Mouse (Mus musculus): ENCODE results near the gene Naga.
"Not testable (repeated sequence)": the region's sequence is repeated elsewhere in the genome, so short reads cannot be mapped to it uniquely, and the experiment has no call there.

The Naga gene

DNA sequence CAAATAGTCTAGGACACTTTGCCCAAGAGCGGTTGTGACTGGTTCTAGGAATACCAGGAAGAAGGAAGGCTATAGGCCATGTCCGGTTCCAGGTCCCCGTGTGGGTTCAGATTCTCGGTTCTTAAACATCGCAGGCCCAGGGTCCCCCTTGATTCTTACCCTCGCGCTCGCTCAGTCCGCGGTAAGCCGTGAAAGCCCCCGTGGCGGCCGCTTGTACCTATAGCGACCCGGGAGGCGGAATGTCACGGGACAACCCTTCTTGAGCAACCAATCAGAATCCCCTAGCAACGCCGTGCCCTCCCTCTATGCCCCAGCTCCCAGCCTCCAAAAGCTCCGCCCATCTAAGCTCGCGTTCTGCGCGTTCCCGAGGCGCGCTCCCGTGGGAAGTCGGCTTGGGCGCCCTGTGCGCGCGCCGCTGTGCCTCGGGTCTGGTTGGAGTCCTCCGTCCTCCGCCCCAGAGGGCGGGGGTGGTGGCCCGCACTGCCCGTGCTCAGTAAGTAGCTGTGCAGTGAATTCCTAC is at the start of gene Naga, which contains the start of the genes Pheta2 and Smdt1:
TSS of gene Naga (minus strand) at position 333 of the 520 bp plus-strand sequence.
TSS of gene Pheta2 (plus strand) at position 350 of the 520 bp plus-strand sequence.
TSS of gene Smdt1 (plus strand) at position 367 of the 520 bp plus-strand sequence.
- DNase-seq (ENCODE audit: low spot score in 2 of 2), result peak; percentile 96

DNA sequence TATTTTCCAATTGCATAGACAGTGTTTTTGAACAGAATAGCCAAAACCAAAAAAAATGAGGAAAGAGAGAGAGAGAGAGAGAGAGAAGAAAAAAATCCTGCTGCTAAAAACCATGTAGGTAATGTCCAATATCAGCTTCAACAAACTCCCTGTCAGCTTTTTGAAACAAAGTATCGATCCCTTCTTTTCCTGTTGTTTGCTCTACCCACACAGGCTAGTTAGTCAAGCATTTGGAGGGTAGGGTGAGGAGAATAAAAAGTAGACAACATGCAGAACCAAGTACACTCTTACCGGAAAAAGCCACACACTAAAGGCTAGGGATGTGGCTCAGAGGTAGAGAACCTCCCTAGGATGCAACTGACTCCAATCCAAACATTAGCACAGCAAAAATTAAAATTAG is 47.0 kb upstream of the Naga start:
- DNase-seq (ENCODE audit: low spot score in 2 of 2), result no peak

DNA sequence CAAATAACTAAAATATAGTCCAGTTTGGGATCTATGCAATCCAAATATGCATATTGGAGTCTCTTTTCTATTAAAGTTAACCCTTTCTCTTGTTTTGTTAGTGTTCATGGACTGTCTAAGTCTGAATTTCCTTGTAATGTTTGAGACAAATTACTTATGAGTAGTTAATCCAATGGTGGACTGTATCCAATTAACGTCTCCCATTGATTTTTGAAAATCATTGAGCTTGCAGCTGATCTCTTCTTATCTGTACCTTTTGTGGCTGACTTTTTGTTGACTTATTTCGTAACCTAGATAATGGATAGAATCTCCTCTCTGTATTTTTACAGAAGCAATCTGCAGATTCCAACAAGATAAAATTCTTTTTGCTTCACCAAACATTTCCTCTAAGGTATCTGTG is 43.7 kb upstream of the Naga start:
- no peak for DNase-seq (ENCODE audit: low spot score in 2 of 2)

DNA sequence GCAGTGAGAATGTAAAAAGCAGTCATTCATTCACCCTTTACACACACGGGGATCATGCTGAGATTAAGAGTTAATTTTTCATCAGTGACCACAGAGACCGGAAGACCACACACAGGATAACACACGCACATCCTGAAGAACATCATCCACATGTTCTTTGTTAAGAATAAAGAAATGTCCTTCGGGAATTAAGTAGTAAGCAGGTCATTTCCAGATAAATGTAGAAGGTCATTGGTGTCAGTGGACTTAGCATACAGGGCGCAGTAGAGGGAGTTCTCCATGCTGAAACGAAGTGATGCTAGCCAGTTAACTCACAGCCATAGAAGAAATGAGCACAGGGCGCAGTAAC is 42.0 kb upstream of the Naga start:
- no peak for DNase-seq (ENCODE audit: low spot score in 2 of 2)

DNA sequence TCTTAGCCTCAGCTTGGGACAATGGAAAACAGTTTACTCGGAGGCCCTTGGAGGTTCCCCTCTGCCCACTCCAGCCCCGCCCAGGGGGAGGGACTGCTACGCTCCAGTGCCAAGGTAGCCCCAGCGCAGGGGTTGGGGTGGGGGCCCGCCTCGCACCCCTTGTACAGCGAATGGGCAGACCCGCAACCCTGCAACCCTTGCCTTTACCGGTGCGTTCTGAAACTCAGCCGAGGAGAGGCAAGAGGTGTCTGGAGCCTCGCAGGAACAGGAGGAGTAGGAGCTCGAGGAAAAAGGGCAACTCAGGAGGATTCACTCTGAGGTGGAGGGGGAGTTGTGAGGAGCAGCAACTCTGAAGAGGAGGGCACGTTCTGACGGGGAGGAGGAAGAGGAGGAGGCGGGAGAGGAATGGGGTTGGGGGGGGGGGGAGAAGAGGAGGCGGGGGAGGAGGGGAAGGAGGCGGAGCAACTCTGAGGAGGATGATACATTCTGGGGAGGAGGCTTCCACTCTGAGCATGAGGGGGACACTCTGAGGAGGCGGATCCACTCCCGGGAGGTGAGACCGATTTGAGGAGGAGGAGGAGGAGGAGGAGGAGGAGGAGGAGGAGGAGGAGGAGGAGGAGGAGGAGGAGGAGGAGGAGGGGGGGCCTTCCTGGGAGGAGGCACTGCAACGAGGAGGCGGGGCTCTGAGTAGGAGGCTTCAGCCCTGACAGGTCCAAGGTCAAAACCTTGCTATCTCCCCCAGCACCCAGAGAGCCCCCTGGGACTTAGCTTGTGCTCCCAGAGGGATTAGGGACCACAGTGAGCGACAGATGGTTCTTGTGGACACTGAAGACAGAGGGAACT is 41.4 kb upstream of the Naga start, which contains the start of gene Cyp2d22:
TSS of gene Cyp2d22 (minus strand) at position 390 of the 843 bp plus-strand sequence.
- peak; percentile 40 to 47 for DNase-seq (ENCODE audit: low spot score in 2 of 2)

DNA sequence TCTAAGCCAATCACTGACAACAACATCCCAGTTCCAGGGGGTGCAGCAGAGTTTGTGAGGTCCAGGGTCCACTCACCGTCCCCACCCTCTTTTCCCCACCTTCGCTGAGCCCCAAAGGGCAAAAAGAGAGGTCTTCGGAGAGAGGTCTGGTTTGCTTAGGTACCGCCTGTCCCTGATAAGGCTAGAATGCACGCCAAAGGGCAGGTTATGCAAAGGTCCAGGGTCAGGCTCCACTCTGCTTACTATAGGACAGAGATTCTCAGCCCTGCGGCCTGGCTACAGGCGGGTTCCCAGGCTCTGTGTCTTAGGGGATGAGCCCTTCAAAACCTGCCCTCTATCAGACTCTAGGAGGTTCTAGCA is 40.8 kb upstream of the Naga start:
- no peak for DNase-seq (ENCODE audit: low spot score in 2 of 2)

DNA sequence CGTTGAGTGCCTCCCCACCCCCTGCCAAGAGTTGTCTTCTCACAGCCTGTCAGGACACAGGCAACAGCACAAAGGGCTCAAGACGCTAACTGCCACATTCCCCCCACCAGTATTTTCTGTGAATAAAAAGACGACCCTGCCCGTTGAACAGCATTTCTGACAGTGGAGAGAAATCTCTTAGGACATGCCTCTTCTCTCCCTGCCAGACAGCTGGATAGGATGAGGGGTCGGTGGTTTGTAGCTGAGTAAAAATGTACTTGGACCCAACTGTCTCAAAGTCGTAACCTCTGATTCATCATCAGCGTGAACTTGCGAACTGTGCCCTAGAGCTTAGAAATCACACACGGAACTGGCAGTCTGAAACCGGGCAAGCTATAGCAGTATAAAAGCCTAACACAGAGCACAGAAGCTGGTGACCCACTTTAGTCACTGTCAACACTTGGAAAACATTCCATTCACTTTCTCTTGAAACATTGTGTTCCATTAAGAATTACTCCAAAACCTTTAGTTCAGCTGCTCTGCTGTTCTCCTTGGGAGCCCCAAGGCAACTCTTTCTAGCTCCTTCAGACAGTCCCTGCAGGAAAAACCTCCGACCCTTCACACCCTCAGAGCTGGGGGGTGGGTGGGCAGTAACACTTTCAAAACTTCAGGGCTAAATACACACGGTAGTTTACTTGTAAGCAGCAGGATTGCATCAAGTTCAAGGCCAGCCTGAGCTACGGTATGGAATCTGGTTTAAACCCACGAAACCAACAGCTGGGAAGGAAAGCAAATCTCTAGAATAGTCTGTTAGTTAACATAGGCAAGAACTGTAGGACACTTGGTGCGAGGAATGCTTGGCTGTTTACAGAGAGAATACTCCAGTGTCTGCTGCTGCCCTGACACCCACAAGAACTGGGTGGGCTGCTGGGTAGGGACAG is 39.8 kb upstream of the Naga start:
- DNase-seq (ENCODE audit: low spot score in 2 of 2), result no peak

DNA sequence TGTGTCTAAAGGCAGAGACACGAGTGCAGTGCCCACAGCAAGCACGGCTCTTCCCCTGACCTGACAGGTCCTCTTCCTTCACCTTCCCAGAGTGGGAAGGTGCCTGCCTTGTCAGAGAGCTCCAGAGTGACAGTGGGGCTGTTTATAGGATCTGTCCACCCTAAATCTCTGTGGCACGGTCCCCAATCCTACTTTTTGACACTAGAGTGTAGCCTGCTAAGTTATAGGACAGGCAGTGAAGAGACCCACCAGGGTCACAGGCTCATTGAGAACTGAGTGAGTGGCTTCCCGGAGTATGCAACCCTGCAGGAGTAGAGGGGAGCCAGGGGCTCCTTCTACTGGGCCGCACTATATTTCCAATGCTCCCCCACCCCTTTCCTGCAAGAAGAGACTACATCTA is 39.0 kb upstream of the Naga start:
- no peak for DNase-seq (ENCODE audit: low spot score in 2 of 2)

DNA sequence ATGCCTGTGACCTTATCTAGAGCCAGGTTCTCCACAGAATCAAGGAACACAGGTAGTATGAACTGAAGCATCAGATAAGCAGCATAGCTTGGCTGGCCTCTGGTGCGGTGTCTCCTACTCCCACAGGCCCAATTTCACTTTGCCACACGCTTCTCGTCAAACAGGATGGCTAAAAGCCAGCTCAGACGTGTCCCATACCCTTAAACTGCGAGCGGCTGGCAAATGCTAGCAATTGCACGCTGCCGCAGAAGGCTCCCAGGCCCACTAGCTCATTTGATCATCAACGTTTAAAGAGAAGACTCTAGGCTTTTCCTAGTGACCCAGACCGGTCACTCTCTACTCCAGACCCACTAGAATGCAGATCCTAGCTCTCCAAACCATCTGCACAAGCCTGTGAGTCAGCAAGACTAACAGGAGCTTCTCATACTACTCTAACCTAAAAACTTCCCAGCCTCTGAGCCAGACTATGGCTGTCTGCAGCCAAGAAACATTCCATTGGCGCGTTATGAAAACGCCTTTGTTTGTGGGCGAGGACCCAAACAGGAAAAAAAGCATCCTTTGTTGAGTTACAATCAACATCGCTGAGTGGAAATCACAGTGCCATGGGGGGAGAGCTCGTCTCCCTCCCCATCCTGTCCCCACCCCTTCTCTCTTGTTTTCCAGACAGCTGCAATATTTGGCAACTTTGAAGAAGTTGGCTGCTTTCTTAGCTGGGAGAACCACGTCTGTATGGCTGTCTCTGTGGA is 37.8 kb upstream of the Naga start:
- DNase-seq (ENCODE audit: low spot score in 2 of 2), result peak; percentile 72 to 79

DNA sequence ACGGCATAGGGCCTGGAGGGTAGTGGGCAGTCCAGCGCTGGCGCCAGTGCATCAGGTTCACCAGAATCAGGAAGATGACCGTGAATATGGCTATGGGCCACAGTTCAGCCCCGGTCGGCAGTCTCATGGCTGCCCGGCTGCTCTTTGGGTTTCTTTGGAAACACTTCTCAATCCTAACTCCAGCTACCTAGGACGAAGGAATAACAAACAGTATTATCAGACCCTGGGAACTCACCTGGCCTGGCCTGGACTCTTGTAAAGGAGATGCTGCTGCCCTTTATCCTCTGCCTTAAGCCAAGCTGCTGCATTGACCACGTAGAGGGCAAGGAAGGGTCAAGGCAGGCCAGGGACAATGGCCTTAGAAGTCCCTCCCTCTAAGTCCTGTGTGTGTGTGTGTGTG is 37.1 kb upstream of the Naga start:
- no peak for DNase-seq (ENCODE audit: low spot score in 2 of 2)

DNA sequence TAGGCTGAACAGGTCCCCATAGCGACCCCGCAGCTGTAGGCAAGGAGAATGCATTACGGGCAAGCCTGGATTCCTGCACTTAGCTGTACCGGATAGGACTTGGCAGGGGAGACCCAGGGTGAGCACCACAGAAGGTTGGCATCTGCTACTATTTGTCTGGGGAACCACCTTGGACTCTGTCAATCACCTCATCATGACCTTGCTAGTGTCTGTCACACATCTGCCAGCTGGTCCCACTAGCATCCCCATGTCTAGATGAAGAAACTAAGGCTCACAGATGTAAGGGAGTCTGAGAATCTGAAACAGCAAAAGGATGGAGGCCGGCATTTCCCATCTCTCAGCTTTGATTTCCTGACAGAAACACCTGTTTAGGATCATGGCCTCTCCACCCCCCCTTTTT is 35.7 kb upstream of the Naga start:
- DNase-seq (ENCODE audit: low spot score in 2 of 2), result no peak

DNA sequence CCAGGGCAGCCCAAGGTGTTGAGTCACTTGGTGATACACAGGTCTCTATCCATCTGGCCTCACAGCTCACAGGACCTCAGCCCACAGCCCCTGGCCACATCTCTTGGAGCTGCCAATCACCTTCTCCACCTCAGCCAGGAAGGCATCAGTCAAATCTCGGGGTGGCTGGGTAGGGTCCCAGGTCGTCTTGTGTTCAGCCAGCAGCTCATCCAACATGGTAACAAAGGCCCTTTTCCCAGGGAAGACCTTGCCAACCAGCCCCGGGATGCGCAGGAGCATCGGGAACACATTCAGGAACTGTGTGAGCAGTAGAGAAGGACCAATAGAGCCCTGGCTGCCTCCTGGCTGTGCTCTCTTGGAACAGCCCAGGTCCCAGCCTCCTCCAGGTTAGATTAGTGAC is 34.3 kb upstream of the Naga start:
- no peak for DNase-seq (ENCODE audit: low spot score in 2 of 2)

DNA sequence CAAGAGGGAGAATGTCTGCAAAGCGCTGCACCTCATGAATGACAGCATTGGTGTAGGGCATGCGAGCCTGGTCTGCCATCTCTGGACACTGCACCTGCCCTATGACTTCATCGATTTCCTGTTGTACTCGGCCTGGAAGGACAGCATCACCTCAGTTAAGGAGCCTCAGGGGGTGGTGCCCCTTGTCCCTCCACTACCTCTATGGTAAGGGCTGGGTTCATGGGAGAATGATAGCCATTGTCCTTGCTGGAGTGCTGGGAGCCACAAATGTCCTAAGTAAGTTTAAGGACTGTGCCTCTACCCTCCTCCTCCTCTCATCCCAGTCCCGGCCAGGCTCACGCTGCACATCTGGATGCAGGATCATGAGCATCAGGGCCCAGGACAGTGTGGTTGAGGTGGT is 33.7 kb upstream of the Naga start:
- no peak for DNase-seq (ENCODE audit: low spot score in 2 of 2)

DNA sequence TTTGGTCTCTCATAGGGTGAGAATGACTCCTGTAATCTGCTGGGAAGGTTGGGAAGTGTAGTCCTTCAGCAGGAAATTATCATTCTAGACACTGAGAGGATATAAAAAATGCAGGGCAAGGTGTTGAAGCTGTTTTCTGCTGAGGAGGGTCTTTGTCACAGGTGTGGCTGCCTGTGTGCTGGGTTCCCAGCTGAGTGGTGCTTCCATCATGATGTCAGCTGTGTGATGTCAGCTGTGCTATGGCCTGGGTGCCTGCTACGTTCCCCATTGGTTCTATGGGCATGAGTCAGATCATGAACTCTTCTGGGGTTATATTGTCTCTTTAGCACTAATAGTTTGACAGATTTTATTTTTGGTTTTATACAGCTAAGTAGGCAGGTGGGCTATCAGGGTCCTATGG is 30.1 kb upstream of the Naga start:
- DNase-seq (ENCODE audit: low spot score in 2 of 2), result no peak

DNA sequence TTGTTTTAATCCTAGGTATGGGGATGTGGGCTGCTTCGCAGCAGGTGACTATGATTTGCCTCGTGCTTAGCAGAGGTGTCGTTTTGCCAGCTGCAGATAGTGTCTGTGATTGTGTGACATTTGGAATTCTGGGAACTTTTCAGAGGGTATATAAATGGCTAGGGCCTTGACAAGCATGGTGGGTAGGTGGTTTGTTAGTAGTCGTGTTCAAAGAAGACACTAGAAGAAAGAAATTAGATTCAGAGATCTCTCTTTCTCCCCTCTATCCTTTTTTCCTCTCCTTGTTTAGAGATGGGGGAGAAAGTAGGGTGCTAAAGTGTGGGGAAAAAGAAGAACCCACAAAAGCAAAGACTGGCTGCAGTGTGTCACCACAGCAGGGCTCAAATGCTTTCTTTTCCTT is 29.4 kb upstream of the Naga start:
- DNase-seq (ENCODE audit: low spot score in 2 of 2), result no peak

DNA sequence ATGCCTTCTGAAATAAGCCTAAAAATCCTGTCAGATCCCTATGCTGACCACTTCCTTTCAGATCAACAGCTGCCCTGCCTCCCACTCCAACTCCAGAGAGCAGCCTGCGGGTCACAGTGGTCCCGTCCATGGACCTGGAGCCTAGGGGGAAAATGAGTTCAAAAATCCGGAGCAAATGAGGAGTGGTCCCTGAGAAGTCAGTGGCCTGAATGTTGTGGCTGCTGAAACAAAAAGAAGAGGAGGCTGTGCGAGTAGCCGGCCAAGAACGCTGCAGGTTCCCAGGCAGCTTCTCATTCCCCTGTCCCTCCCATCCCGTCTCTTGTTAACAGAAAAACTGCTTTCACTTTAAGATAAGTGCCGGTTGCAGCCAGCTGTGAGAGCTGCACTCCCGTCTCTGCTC is 25.8 kb upstream of the Naga start:
- DNase-seq (ENCODE audit: low spot score in 2 of 2), result not testable (repeated sequence)

DNA sequence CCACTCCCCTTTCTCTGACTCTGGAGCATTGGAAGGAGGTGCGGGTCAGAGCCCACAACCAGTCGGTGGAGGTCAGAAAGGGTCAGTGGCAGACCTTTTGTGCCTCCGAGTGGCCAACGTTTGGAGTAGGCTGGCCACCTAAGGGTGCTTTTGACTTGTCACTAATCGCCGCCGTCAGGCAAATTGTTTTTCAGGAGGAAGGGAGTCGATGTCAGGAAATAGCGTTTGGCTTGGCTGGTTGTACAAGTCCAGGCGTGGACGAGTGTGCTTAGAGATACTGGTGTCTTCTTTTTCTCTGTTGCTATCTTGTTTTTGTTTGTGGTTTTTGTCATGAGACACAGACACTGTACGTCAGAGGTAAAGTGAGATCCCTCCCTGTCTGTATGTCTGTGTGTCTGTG is 25.1 kb upstream of the Naga start:
- not testable (repeated sequence) for DNase-seq (ENCODE audit: low spot score in 2 of 2)

DNA sequence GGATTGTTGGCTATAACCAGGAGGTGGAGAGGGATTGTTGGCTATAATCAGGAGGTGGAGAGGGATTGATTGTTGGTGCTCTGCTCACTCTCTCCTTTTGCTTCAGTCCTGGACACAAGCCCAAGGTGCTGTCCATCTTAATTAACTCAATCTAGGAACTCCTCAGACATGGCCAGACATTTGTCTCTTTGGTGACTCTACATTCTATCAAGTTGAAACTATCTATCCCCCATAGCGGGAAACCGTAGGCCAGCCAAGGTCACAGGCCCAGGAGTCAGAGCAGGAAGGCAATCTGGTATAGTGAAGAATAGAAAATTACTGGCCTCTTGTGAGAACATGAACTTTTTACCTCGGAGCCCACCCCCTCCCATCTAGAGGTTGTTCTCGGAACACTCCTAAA is 23.5 kb upstream of the Naga start:
- no peak for DNase-seq (ENCODE audit: low spot score in 2 of 2)

DNA sequence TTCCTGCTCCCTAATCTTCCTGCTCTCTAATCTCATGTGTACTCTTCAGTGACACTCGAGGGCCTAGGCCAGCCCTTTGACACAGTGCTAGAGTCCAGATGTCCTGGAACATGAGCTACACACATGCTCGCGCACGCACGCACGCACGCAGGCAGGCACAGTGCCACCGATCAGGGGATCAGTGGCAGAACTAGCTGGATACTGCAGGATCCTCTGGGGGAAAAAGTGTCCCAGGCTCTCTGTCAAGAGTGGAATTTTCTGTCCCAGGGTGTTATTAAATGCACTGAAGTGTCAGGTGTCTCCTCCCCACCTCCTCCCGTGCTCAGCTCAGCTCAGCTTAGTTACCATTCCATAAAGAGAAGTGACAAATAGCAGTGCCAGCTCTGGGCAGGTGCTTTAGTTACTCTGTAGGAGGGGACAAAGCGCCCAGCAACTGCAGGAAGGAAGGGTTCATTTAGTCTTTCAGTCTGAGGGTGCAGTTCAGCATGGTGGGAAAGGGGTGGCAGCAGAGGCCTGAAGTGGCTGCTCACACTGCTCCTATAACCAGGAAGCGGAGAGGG is 22.8 kb upstream of the Naga start:
- peak in 1 of 2 experiments; percentile 32 for DNase-seq (ENCODE audit: low spot score in 2 of 2)

DNA sequence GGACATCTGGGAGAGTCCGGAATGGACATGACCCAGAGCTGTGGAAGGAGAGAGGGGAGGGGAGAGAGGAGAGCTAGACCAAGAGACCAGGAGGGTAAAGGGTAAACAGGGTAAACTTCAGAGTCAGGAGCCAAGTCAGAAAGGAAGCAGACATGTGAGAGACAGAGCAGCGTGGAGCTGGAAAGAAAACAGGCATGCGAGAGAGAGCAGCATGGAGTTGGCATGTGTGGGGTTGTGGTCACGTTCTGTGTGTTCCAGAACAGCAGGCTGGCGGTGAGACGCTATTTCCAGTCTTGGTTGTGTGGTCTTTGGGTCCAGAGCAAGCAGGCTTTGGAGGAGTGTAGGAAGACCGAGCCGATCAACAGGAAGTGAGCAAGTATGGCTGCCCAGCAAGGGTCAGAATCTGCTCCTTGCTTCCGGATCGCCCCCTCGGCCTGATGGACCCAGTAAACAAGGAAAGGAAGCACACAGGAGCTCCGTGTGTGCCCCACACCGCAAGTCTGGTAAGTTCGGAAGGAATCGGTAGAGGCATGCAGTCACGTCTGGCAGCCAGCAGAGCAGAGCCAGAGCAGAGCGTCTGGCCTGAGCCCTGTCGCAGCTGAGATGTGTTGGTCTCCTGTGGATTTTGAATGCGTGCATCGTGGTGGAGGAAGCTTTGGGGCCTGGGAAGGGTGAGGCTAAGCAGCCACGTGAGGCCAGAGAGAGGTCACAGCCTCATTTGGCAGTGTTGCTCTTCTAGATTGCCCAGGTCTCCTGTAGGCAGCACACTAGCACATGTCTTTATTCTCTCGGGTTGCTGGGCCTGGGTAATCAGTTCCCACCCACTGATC is 19.9 kb upstream of the Naga start:
- DNase-seq (ENCODE audit: low spot score in 2 of 2), result no peak

Measured in right cerebral cortex, postnatal 10 days (tissue).